31 mouse cellular contexts compared by ENCODE assay signal in the genomic region with DNA sequence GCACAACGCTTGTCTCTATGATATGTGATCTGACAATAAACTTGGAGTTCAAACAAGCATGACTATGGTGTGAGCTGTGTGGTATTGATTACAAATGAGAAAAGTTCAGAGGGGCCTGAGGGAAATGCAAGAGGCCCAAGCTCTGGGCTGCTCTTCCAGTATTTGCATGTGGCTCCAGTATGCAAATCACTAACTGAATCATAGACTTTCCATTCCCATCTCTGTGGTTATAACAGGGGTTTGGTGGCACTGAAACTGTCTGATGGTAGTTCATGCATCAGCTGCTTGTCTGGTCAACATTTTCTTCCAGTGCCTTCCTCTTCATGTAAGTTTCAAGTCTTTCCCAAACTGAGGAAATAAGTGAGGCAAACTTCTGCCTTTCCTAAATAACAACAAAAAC. TPM values are rescaled to one million over a fixed set of nuclear protein-coding genes. Genes with fewer than 3 reads are reported as not detected.
DNase-seq lines count a peak whose midpoint lies in the region; ATAC-seq and TF ChIP-seq lines count a peak whose summit lies in the region.
"Had no signal": no experiment of that assay in that cellular context is flagged by ENCODE, and none has a peak within 500 bp of the region (broad histone marks: within the 10 kb centered on the region; RNA-seq: fewer than 3 reads in every experiment).

No protein-coding gene starts in this region.

- DNase-seq in CD4-positive helper T cell, adult 2 months (ENCODE audit: low read depth, low spot score) = peak; percentile 32
- DNase-seq in CH12.LX (ENCODE audit: extremely low read depth) = peak; percentile 93
- DNase-seq in lung, postnatal 4 days = no peak
- no peak for DNase-seq in kidney, postnatal 14 days
- DNase-seq: adrenal gland, postnatal 10 days; adrenal gland, postnatal 36 days; cerebellum, adult 18-20 months; cerebellum, adult 9-10 months; cerebellum, postnatal 14 days; forebrain, postnatal 0 days; gastrocnemius, adult 2 months; gastrocnemius, postnatal 14 days; heart, adult 11 months; heart, postnatal 10 days; heart, postnatal 36 days had no signal

- dilution Hi-C loops in CH12.LX (cut with MboI; ENCODE audit: extremely low pct_ligation_motif_present, extremely low pct_unique_long_range_greater_than_20kb, low sequenced_read_pairs) = no loop called here

- peak; percentile 94 for TF ChIP-seq EP300 in CH12.LX (IDR thresholded peaks at IDR 0.05; ENCODE audit: low read length)

- 48% methylated on average over 1 of the region's 1 CpGs for WGBS in kidney, embryonic 16.5 days

- H3K4me3 ChIP-seq in CH12.LX (replicated peaks in 1 of 3; ENCODE audit: low read depth in 2 of 3, low read length in 2 of 3, poor library complexity in 1 of 3) = no peak overlapping the region
- H3K4me3 ChIP-seq in kidney, embryonic 16.5 days (ENCODE audit: low read length) = no peak overlapping the region
- H3K4me3 ChIP-seq: gastrocnemius, adult 2 months; heart, embryonic 12.5 days; heart, embryonic 15.5 days; hindbrain, embryonic 10.5 days had no signal

- no peaks in the 10 kb centered on the region for H3K79me2 ChIP-seq in CH12.LX (replicated peaks; ENCODE audit: control insufficient read depth, extremely low read depth, insufficient read depth, poor library complexity, severe bottlenecking)

- no peak for TF ChIP-seq POLR2A in CH12.LX (IDR thresholded peaks at IDR 0.05; ENCODE audit: low read depth, low read length)

- H3K4me1 ChIP-seq in CH12.LX (ENCODE audit: control insufficient read depth in 1 of 2, insufficient read depth in 2 of 2) = peaks cover 13 to 26% of the 10 kb centered on the region in 2 experiments
- no peaks in the 10 kb centered on the region for H3K4me1 ChIP-seq in kidney, embryonic 16.5 days (ENCODE audit: insufficient read depth, low read length)
- H3K4me1 ChIP-seq: heart, embryonic 12.5 days; heart, embryonic 15.5 days; hindbrain, embryonic 10.5 days had no signal

- no peaks in the 10 kb centered on the region for H3K36me3 ChIP-seq in CH12.LX (replicated peaks in 1 of 2; ENCODE audit: control insufficient read depth in 1 of 2, insufficient read depth in 1 of 2, low read length in 1 of 2)
- H3K36me3 ChIP-seq in kidney, embryonic 16.5 days (ENCODE audit: insufficient read depth, low read length) = no peaks in the 10 kb centered on the region
- H3K36me3 ChIP-seq: heart, embryonic 12.5 days; heart, embryonic 15.5 days; hindbrain, embryonic 10.5 days had no signal

- no peak; the same call in 1 of the 2 replicates for TF ChIP-seq RAD21 in CH12.LX (IDR thresholded peaks at IDR 0.05; ENCODE audit: low read depth, low read length)

- in situ Hi-C loops in CH12.LX (cut with MboI; ENCODE audit: low pct_ligation_motif_present, low pct_unique_long_range_greater_than_20kb, low sequenced_read_pairs) = no loop called here

- H3K9ac ChIP-seq in CH12.LX (ENCODE audit: insufficient read depth, low read depth) = no peak overlapping the region
- H3K9ac ChIP-seq in kidney, embryonic 16.5 days (replicated peaks; ENCODE audit: low read length) = no peak overlapping the region
- H3K9ac ChIP-seq: forebrain, postnatal 0 days; heart, embryonic 12.5 days; heart, embryonic 15.5 days; hindbrain, embryonic 14.5 days had no signal

- TF ChIP-seq CTCF in CH12.LX (conservative IDR thresholded peaks at IDR 0.05 in 1 of 2, IDR thresholded peaks at IDR 0.05 in 1 of 2; ENCODE audit: low read depth in 2 of 2, low read length in 2 of 2) = no peak

- H3K27ac ChIP-seq in CH12.LX (ENCODE audit: insufficient read depth, low read depth) = no peak overlapping the region
- H3K27ac ChIP-seq in kidney, embryonic 16.5 days (ENCODE audit: low read length) = no peak overlapping the region
- H3K27ac ChIP-seq: gastrocnemius, adult 2 months; heart, embryonic 15.5 days; hindbrain, embryonic 10.5 days; hindbrain, embryonic 14.5 days; hindbrain, postnatal 0 days had no signal

- ATAC-seq in neutrophil, adult 5-6 weeks (ENCODE audit: extremely low read depth, insufficient number of reproducible peaks, low FRiP score, poor library complexity, severe bottlenecking) = peak; percentile 89
- ATAC-seq in kidney, embryonic 16.5 days (ENCODE audit: low FRiP score, low TSS enrichment) = no peak
- ATAC-seq: forebrain, embryonic 14.5 days; forebrain, postnatal 0 days; hindbrain, postnatal 0 days had no signal

- H3K9me3 ChIP-seq in CH12.LX (replicated peaks; ENCODE audit: low read length) = no peaks in the 10 kb centered on the region
- H3K9me3 ChIP-seq in kidney, embryonic 16.5 days (ENCODE audit: low read length) = no peaks in the 10 kb centered on the region
- H3K9me3 ChIP-seq: heart, embryonic 12.5 days; heart, embryonic 15.5 days; hindbrain, embryonic 10.5 days had no signal

- peaks cover 3% of the 10 kb centered on the region for H3K27me3 ChIP-seq in CH12.LX (replicated peaks)
- H3K27me3 ChIP-seq in kidney, embryonic 16.5 days (ENCODE audit: insufficient read depth, low read length) = no peaks in the 10 kb centered on the region
- H3K27me3 ChIP-seq: heart, embryonic 12.5 days; heart, embryonic 15.5 days had no signal

- peak overlapping the region; percentile 90 for H3K4me2 ChIP-seq in CH12.LX (ENCODE audit: insufficient read depth, low read depth, poor library complexity, severe bottlenecking)
- H3K4me2 ChIP-seq in kidney, embryonic 16.5 days (replicated peaks; ENCODE audit: low read depth, low read length) = no peak overlapping the region
- H3K4me2 ChIP-seq: heart, embryonic 12.5 days; heart, embryonic 15.5 days; hindbrain, embryonic 14.5 days had no signal

TF ChIP-seq in CH12.LX, 34 proteins besides CTCF, POLR2A, EP300 and RAD21:
- TF ChIP-seq POLR2AphosphoS2 (IDR thresholded peaks at IDR 0.05; ENCODE audit: low read depth, low read length) (no peak), JUN (IDR thresholded peaks at IDR 0.05; ENCODE audit: insufficient read depth, low read depth, low read length) (peak; percentile 61; the same call in 1 of the 2 replicates), PAX5 (IDR thresholded peaks at IDR 0.05; ENCODE audit: low read length) (no peak), ZC3H11A (IDR thresholded peaks at IDR 0.05; ENCODE audit: low read depth, low read length) (no peak), RCOR1 (conservative IDR thresholded peaks at IDR 0.05; ENCODE audit: low read depth, low read length) (peak; percentile 89; the same call in 1 of the 2 replicates), MEF2A (IDR thresholded peaks at IDR 0.05; ENCODE audit: borderline replicate concordance, low read depth, low read length) (peak; percentile 90), MAZ (IDR thresholded peaks at IDR 0.05; ENCODE audit: low read depth, low read length) (no peak), JUND (conservative IDR thresholded peaks at IDR 0.05; ENCODE audit: low read depth, low read length) (peak; percentile 80), ZNF384 (IDR thresholded peaks at IDR 0.05; ENCODE audit: low read depth, low read length) (peak; percentile 13; the same call in 1 of the 2 replicates), TBP (conservative IDR thresholded peaks at IDR 0.05; ENCODE audit: low read depth, low read length) (0 out of 2 replicates have a peak, but pooled peaks have one; percentile 41), MAX (IDR thresholded peaks at IDR 0.05; ENCODE audit: low read length) (peak; percentile 56; the same call in 1 of the 2 replicates), BHLHE40 (IDR thresholded peaks at IDR 0.05; ENCODE audit: low read depth, low read length) (peak; percentile 85), USF2 (conservative IDR thresholded peaks at IDR 0.05; ENCODE audit: low read depth, low read length) (no peak), CHD2 (IDR thresholded peaks at IDR 0.05; ENCODE audit: low read length) (peak; percentile 80), ETS1 (conservative IDR thresholded peaks at IDR 0.05; ENCODE audit: low read depth, low read length) (peak; percentile 93), TCF12 (IDR thresholded peaks at IDR 0.05; ENCODE audit: low read depth, low read length) (peak; percentile 73), MAFK (IDR thresholded peaks at IDR 0.05; ENCODE audit: insufficient replicate concordance, low read length) (peak; percentile 94), NELFE (IDR thresholded peaks at IDR 0.05; ENCODE audit: low read depth, low read length) (no peak), IRF4 (IDR thresholded peaks at IDR 0.05; ENCODE audit: low read depth, low read length) (peak; percentile 88), SMC3 (IDR thresholded peaks at IDR 0.05; ENCODE audit: low read depth, low read length) (no peak), MYC (IDR thresholded peaks at IDR 0.05; ENCODE audit: low read depth, low read length) (peak; percentile 71; the same call in 1 of the 2 replicates)

RNA-seq across cellular contexts. Expression of a gene that starts 54.5 kb away (rescaled TPM):
- not detected in 2 replicates for total RNA-seq in CH12.LX (2012; rRNA removed)
- total RNA-seq in CH12.LX (2014; rRNA removed) = 0.27 TPM in 1 of 2 replicates, not detected in the other
- polyA plus RNA-seq in CH12.LX (2012; ENCODE audit: insufficient read length, low read depth) = not detected in 2 replicates
- 0.49 and 0.58 TPM in 2 replicates for total RNA-seq in neutrophil, adult 5-6 weeks (2017)
- not detected in 2 replicates for polyA plus RNA-seq in kidney, embryonic 16.5 days (2015; fragmentation: Nextera tagmentation; extraction: Ambion mirVana)
- total RNA-seq: adrenal gland, adult 18-20 months; adrenal gland, postnatal 10 days; adrenal gland, postnatal 36 days; ES-E14; forebrain, postnatal 0 days; gastrocnemius, adult 2 months; gastrocnemius, postnatal 14 days; gastrocnemius, postnatal 4 days; heart, adult 8-10 months; heart, postnatal 10 days; heart, postnatal 36 days had no signal
- polyA plus RNA-seq: embryonic facial prominence, embryonic 11.5 days; embryonic facial prominence, embryonic 14.5 days; forebrain, embryonic 11.5 days; forebrain, embryonic 14.5 days; forebrain, postnatal 0 days; heart, embryonic 12.5 days; heart, embryonic 15.5 days; hindbrain, embryonic 10.5 days; hindbrain, embryonic 14.5 days; hindbrain, postnatal 0 days; intestine, embryonic 14.5 days had no signal

Comparison
In these comparisons a context has a peak if more than half of its experiments do, and no peak if none do; other contexts are left out.
1. DNase-seq: peak in CD4-positive helper T cell, adult 2 months (single experiment) and CH12.LX (single experiment); none in lung, postnatal 4 days (0 of 2) and kidney, postnatal 14 days (single experiment).